In genomic region chr14:118385529-118385932, GRCm38 (mm10) we compare ENCODE assay signal across 8 mouse cellular contexts.
A peak's percentile ranks its signal among the peaks of the same experiment; 100 is the strongest.
DNase-seq lines count a peak whose midpoint lies in the region; ATAC-seq lines count a peak whose summit lies in the region.

No protein-coding gene starts in this region.

- no peaks in the 10 kb centered on the region for H3K9me3 ChIP-seq in limb, embryonic 11.5 days (ENCODE audit: control insufficient read depth, low read length)
- no peaks in the 10 kb centered on the region for H3K9me3 ChIP-seq in limb, embryonic 10.5 days (replicated peaks)
- no peaks in the 10 kb centered on the region for H3K9me3 ChIP-seq in hindbrain, embryonic 13.5 days

- no peaks in the 10 kb centered on the region for H3K27me3 ChIP-seq in limb, embryonic 11.5 days (ENCODE audit: control insufficient read depth, insufficient read depth, low read length)
- no peaks in the 10 kb centered on the region for H3K27me3 ChIP-seq in limb, embryonic 10.5 days (ENCODE audit: low read depth, poor library complexity, severe bottlenecking)
- 0 out of 2 replicates have a peak, but pooled peaks cover 5% of the 10 kb centered on the region for H3K27me3 ChIP-seq in hindbrain, embryonic 13.5 days

- ATAC-seq in limb, embryonic 11.5 days (ENCODE audit: insufficient number of reproducible peaks, low FRiP score, low TSS enrichment, low read depth): no peak
- ATAC-seq in hindbrain, embryonic 13.5 days (ENCODE audit: low FRiP score): no peak
- peak; percentile 63 for ATAC-seq in megakaryocyte progenitor cell, adult 5-6 weeks (replicated peaks; ENCODE audit: poor library complexity)

- H3K36me3 ChIP-seq in limb, embryonic 11.5 days (ENCODE audit: control insufficient read depth, insufficient read depth, low read length): no peaks in the 10 kb centered on the region
- no peaks in the 10 kb centered on the region for H3K36me3 ChIP-seq in limb, embryonic 10.5 days
- H3K36me3 ChIP-seq in hindbrain, embryonic 13.5 days: no peaks in the 10 kb centered on the region

- H3K27ac ChIP-seq in limb, embryonic 11.5 days (replicated peaks; ENCODE audit: low read depth, low read length): no peak overlapping the region
- no peak overlapping the region for H3K27ac ChIP-seq in limb, embryonic 10.5 days
- no peak overlapping the region for H3K27ac ChIP-seq in hindbrain, embryonic 13.5 days

- H3K4me1 ChIP-seq in limb, embryonic 11.5 days (ENCODE audit: control insufficient read depth, insufficient read depth, low read length): no peaks in the 10 kb centered on the region
- peaks cover 4% of the 10 kb centered on the region; the same call in 1 of the 2 replicates for H3K4me1 ChIP-seq in limb, embryonic 10.5 days
- H3K4me1 ChIP-seq in hindbrain, embryonic 13.5 days (replicated peaks): no peaks in the 10 kb centered on the region; the same call in 1 of the 2 replicates

- 13% methylated on average over 7 of the region's 7 CpGs for WGBS in limb, embryonic 11.5 days
- WGBS in limb, embryonic 10.5 days: 11% methylated on average over 7 of the region's 7 CpGs
- WGBS in hindbrain, embryonic 13.5 days: 20% methylated on average over 7 of the region's 7 CpGs

- no peak overlapping the region for H3K4me3 ChIP-seq in limb, embryonic 11.5 days (ENCODE audit: low read depth, low read length)
- no peak overlapping the region for H3K4me3 ChIP-seq in limb, embryonic 10.5 days
- no peak overlapping the region for H3K4me3 ChIP-seq in hindbrain, embryonic 13.5 days

- no peak overlapping the region for H3K4me2 ChIP-seq in limb, embryonic 11.5 days (ENCODE audit: low read depth, severe bottlenecking)
- 0 out of 2 replicates have a peak overlapping the region, but pooled peaks have one; percentile 23 for H3K4me2 ChIP-seq in hindbrain, embryonic 13.5 days

- no peak overlapping the region for H3K9ac ChIP-seq in limb, embryonic 11.5 days (ENCODE audit: low read length)
- H3K9ac ChIP-seq in hindbrain, embryonic 13.5 days: no peak overlapping the region

- peak; percentile 29 for DNase-seq in limb, embryonic 11.5 days (ENCODE audit: low spot score)
- DNase-seq in limb, embryonic 10.5 days (ENCODE audit: low spot score): no peak
- DNase-seq in embryo, embryonic 9.5 days (ENCODE audit: extremely low spot score): peak; percentile 39
- no peak for DNase-seq in thymus, adult 18-20 months
- DNase-seq in spleen, postnatal 4 days (ENCODE audit: low spot score in 2 of 2): no peak
- no peak for DNase-seq in spleen, postnatal 10 days (ENCODE audit: low spot score in 2 of 2)

Comparison
In these comparisons a context has a peak if more than half of its experiments do, and no peak if none do; other contexts are left out.
1. DNase-seq: peak in limb, embryonic 11.5 days (single experiment) and embryo, embryonic 9.5 days (single experiment); none in limb, embryonic 10.5 days (single experiment), thymus, adult 18-20 months (0 of 2), spleen, postnatal 4 days (0 of 2) and spleen, postnatal 10 days (0 of 2).